Mouse (Mus musculus) MEL (cell line): Measurements from ENCODE around the gene Senp3. TPM values are rescaled to one million over a fixed set of nuclear protein-coding genes. Genes with fewer than 3 reads are reported as not detected.
A peak's percentile ranks its signal among the peaks of the same experiment; 100 is the strongest.

Experiments used
- DNase-seq: peaks from one replicate; pipeline ENCODE4 v3.0.0; 2011; ENCODE audit warnings: low read depth, low spot score
- H3K27ac ChIP-seq: 2 replicates; pipeline ENCODE4 v1.5.1; 2012; ENCODE audit warnings: low read depth, mild to moderate bottlenecking, control low read depth, low read length, moderate library complexity; ENCODE audit not compliant: control insufficient read depth
- H3K27me3 ChIP-seq, 2 experiments: fragments of 150-350 bp in 1 of 2; sonication (generic) in 1 of 2; 2 replicates each; pipeline ENCODE4 v1.6.1; 2012; ENCODE audit warnings: low read length in 2 of 2, mild to moderate bottlenecking in 2 of 2, improper control_type of control experiment in 1 of 2, moderate library complexity in 1 of 2; ENCODE audit not compliant: insufficient read depth in 2 of 2, control insufficient read depth in 1 of 2
- H3K36me3 ChIP-seq, 2 experiments: 2 replicates each; pipeline ENCODE4 v1.6.1; 2012 to 2014; ENCODE audit warnings: low read length in 2 of 2, improper control_type of control experiment in 1 of 2, inconsistent platforms in 1 of 2, mild to moderate bottlenecking in 1 of 2; ENCODE audit not compliant: insufficient read depth in 2 of 2, control insufficient read depth in 1 of 2
- H3K4me1 ChIP-seq, 2 experiments: fragments of 150-350 bp in 1 of 2; sonication (generic) in 1 of 2; 2 replicates each; pipeline ENCODE4 v1.6.1; 2012; ENCODE audit warnings: low read length in 2 of 2, improper control_type of control experiment in 1 of 2, mild to moderate bottlenecking in 1 of 2; ENCODE audit not compliant: insufficient read depth in 2 of 2, control insufficient read depth in 1 of 2
- H3K4me3 ChIP-seq, 2 experiments: fragments of 150-350 bp in 1 of 2; sonication (generic) in 1 of 2; 2 replicates each; pipeline ENCODE4 v1.5.1; 2012; ENCODE audit warnings: low read depth in 2 of 2, low read length in 2 of 2, mild to moderate bottlenecking in 2 of 2, moderate library complexity in 2 of 2, control low read depth in 1 of 2, improper control_type of control experiment in 1 of 2; ENCODE audit not compliant: control insufficient read depth in 1 of 2, insufficient read depth in 1 of 2
- H3K79me2 ChIP-seq: 2 replicates; pipeline ENCODE4 v1.6.1; 2012; ENCODE audit warnings: mild to moderate bottlenecking, low read length, moderate library complexity; ENCODE audit not compliant: control insufficient read depth, poor library complexity, insufficient read depth
- H3K9ac ChIP-seq: 2 replicates; pipeline ENCODE4 v1.6.1; 2012; ENCODE audit warnings: low read depth, mild to moderate bottlenecking, control low read depth, low read length, moderate library complexity; ENCODE audit not compliant: control insufficient read depth, poor library complexity, severe bottlenecking
- H3K9me3 ChIP-seq: fragments of 150-350 bp; sonication (generic); replicated peaks from 2 replicates; pipeline ENCODE4 v1.6.1; 2012; ENCODE audit warnings: mild to moderate bottlenecking, low read length, improper control_type of control experiment, moderate library complexity; ENCODE audit not compliant: insufficient read depth
- CHD2 ChIP-seq: IDR thresholded peaks from 2 replicates; pipeline ENCODE4 v1.6.1; 2011; ENCODE audit warnings: low read length, improper control_type of control experiment
- CTCF ChIP-seq, 3 experiments: IDR thresholded peaks in 2 of 3; conservative IDR thresholded peaks in 1 of 3; 2 replicates each; pipeline ENCODE4 v1.5.1; 2011 to 2012; ENCODE audit warnings: low read length in 3 of 3, low read depth in 2 of 3, mild to moderate bottlenecking in 2 of 3, improper control_type of control experiment in 1 of 3, inconsistent platforms in 1 of 3, mixed read lengths in 1 of 3, moderate library complexity in 1 of 3; ENCODE audit not compliant: control insufficient read depth in 1 of 3, insufficient read depth in 1 of 3, poor library complexity in 1 of 3, severe bottlenecking in 1 of 3
- E2F4 ChIP-seq: IDR thresholded peaks from 2 replicates; pipeline ENCODE4 v1.6.1; 2011; ENCODE audit warnings: low read depth, low read length, improper control_type of control experiment, borderline replicate concordance
- ELF1 ChIP-seq: IDR thresholded peaks from 2 replicates; pipeline ENCODE4 v1.6.1; 2014; ENCODE audit warnings: low read depth, mild to moderate bottlenecking, inconsistent platforms, low read length, improper control_type of control experiment, moderate library complexity
- EP300 ChIP-seq, 2 experiments: IDR thresholded peaks; 2 replicates each; pipeline ENCODE4 v1.6.1; 2011; ENCODE audit warnings: improper control_type of control experiment in 2 of 2, low read length in 2 of 2, low read depth in 1 of 2, mild to moderate bottlenecking in 1 of 2
- GABPA ChIP-seq: IDR thresholded peaks from 2 replicates; pipeline ENCODE4 v1.6.1; 2012; ENCODE audit warnings: low read depth, mild to moderate bottlenecking, inconsistent platforms, low read length, improper control_type of control experiment, moderate library complexity
- GATA1 ChIP-seq: IDR thresholded peaks from 2 replicates; pipeline ENCODE4 v1.6.1; 2011; ENCODE audit warnings: low read depth, low read length, improper control_type of control experiment
- JUND ChIP-seq: IDR thresholded peaks from 2 replicates; pipeline ENCODE4 v1.6.1; 2011; ENCODE audit warnings: low read depth, mild to moderate bottlenecking, improper control_type of control experiment, low read length
- KAT2A ChIP-seq: conservative IDR thresholded peaks from 2 replicates; pipeline ENCODE4 v1.6.1; 2012; ENCODE audit warnings: low read depth, low read length, improper control_type of control experiment, inconsistent platforms
- MEF2A ChIP-seq: IDR thresholded peaks from 2 replicates; pipeline ENCODE4 v1.6.1; 2014; ENCODE audit warnings: low read depth, mild to moderate bottlenecking, inconsistent platforms, low read length, improper control_type of control experiment; ENCODE audit not compliant: poor library complexity, insufficient replicate concordance, severe bottlenecking; ENCODE audit errors: extremely low read depth
- MXI1 ChIP-seq: IDR thresholded peaks from 2 replicates; pipeline ENCODE4 v1.6.1; 2011; ENCODE audit warnings: mild to moderate bottlenecking, low read depth, low read length, improper control_type of control experiment
- MYC ChIP-seq: IDR thresholded peaks from 2 replicates; pipeline ENCODE4 v1.6.1; 2011; ENCODE audit warnings: low read depth, mild to moderate bottlenecking, low read length, improper control_type of control experiment, moderate library complexity
- NRF1 ChIP-seq: IDR thresholded peaks from 2 replicates; pipeline ENCODE4 v1.6.1; 2014; ENCODE audit warnings: low read depth, mild to moderate bottlenecking, inconsistent platforms, low read length, improper control_type of control experiment, moderate library complexity; ENCODE audit not compliant: poor library complexity, insufficient read depth, severe bottlenecking
- POLR2AphosphoS2 ChIP-seq: IDR thresholded peaks from 2 replicates; pipeline ENCODE4 v1.6.1; 2011; ENCODE audit warnings: low read length, improper control_type of control experiment
- POLR2AphosphoS5 ChIP-seq: IDR thresholded peaks from 2 replicates; pipeline ENCODE4 v1.6.1; 2012; ENCODE audit warnings: low read depth, borderline replicate concordance, mild to moderate bottlenecking, inconsistent platforms, low read length, moderate library complexity, mixed read lengths
- RAD21 ChIP-seq: IDR thresholded peaks from 2 replicates; pipeline ENCODE4 v1.6.1; 2011; ENCODE audit warnings: mild to moderate bottlenecking, low read depth, low read length, improper control_type of control experiment
- RCOR1 ChIP-seq: IDR thresholded peaks from 2 replicates; pipeline ENCODE4 v1.6.1; 2012; ENCODE audit warnings: low read depth, mild to moderate bottlenecking, inconsistent platforms, low read length, improper control_type of control experiment
- SIN3A ChIP-seq: IDR thresholded peaks from 2 replicates; pipeline ENCODE4 v1.6.1; 2012; ENCODE audit warnings: low read length, improper control_type of control experiment, inconsistent platforms
- SMC3 ChIP-seq: IDR thresholded peaks from 2 replicates; pipeline ENCODE4 v1.6.1; 2011; ENCODE audit warnings: low read depth, low read length, improper control_type of control experiment
- USF1 ChIP-seq: IDR thresholded peaks from 2 replicates; pipeline ENCODE4 v1.6.1; 2014; ENCODE audit warnings: low read depth, mild to moderate bottlenecking, inconsistent platforms, low read length, improper control_type of control experiment, moderate library complexity
- ZMIZ1 ChIP-seq: IDR thresholded peaks from 2 replicates; pipeline ENCODE4 v1.6.1; 2012; ENCODE audit warnings: low read depth, mild to moderate bottlenecking, inconsistent platforms, low read length, improper control_type of control experiment, moderate library complexity
- ZNF384 ChIP-seq: IDR thresholded peaks from 2 replicates; pipeline ENCODE4 v1.6.1; 2012; ENCODE audit warnings: low read depth, mild to moderate bottlenecking, inconsistent platforms, low read length, improper control_type of control experiment
- polyA plus RNA-seq, 2 experiments: library from polyadenylated mRNA; stranded (reverse) in 1 of 2; unstranded in 1 of 2; fragments of >175 nt in 1 of 2; fragments of >200 nt in 1 of 2; gene quantifications; 2 replicates each; pipeline versions ENCODE4 v1.2.1 to v1.2.4; 2012; ENCODE audit warnings: low replicate concordance in 2 of 2, low read depth in 1 of 2; ENCODE audit not compliant: insufficient read length in 2 of 2, insufficient read depth in 1 of 2, missing spikeins in 1 of 2
- total RNA-seq: library from RNA; depleted of rRNA; stranded (reverse); fragments of 300-350 nt; gene quantifications from 2 replicates; pipeline ENCODE4 v1.2.3, GENCODE M21; 2012

The Senp3 gene
- total and polyA plus RNA-seq, 3 experiments: 147 to 890 (median 171) TPM

DNA sequence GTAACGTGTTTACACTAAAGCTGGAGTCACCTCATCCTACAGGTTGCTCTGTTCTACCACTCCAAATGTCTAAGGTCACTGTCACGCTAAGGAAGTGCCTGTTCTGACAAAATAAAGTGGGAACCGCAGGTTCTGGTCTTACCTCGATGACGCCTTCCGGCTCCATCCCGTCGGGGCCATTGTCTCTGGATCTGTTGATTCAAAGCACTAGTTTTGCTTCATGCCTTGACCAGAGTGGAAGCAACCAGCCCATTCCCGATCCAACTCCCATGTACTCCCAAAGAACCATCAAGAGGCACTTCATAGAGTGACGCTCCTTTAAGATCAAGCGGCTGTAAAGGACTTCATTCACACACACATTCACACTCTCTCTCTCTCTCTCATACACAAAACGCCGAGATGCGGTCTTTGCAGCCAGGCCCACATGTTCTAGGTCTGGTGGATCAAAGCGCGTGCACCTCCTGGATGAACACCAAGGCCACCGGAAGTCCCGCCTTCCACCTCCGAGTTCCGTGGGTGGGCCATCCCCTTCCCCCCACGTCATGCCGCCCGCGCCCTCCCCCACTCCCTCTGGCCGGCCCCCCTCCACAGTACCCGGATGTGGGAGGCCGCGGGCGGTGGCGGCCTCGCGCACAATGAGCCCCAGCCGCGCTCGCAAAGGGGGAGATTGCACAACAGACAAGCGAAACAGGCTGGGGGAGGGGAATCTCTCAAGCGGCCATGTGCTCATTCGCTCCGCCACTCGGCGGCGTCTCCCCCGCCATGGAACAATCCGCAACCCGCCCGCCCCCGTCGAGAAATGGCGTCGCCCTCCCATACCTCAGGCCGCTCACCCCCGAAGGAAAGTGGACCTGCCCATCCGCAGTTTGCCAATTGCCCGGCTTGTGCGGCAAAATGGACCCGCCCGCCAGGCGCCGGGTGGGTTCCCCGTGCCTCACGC, 10.8 kb downstream of the Senp3 start (continued):
- 0 out of 2 replicates have a peak, but pooled peaks have one; percentile 61 for TF ChIP-seq RCOR1
- peak; percentile 92 for TF ChIP-seq SIN3A
- no peak for TF ChIP-seq JUND
- TF ChIP-seq CTCF (IDR thresholded peaks at IDR 0.05 in 2 of 3, conservative IDR thresholded peaks at IDR 0.05 in 1 of 3; ENCODE audit: control insufficient read depth in 1 of 3, insufficient read depth in 1 of 3, low read depth in 2 of 3, low read length in 3 of 3, poor library complexity in 1 of 3, severe bottlenecking in 1 of 3): no peak
- TF ChIP-seq MYC: peak; percentile 95
- peak; percentile 68; the same call in 1 of the 2 replicates for TF ChIP-seq KAT2A
- peak in 1 of 2 experiments; percentile 74; a peak in 2 of 4 replicates for TF ChIP-seq EP300 (IDR thresholded peaks at IDR 0.05; ENCODE audit: low read depth in 1 of 2, low read length in 2 of 2)
- TF ChIP-seq MEF2A: no peak
- peak; percentile 28 for TF ChIP-seq SMC3
- peak; percentile 66 for TF ChIP-seq USF1

DNA sequence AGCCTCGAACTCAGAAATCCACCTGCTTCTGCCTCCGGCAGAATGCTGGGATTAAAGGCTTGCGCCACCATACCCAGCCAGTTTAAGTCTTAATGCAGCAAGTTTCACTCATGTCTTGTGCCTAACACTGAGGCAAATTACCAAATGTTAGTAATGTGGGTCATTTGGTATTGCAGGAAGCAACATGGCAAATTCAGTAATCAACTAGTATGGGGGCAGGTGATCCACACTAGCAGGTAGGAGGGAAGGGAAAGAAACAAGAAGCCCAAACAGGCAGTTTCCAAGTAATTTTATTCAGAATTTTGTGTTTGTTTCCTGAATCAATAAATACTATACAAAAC, 15.2 kb downstream of the Senp3 start:
- no peak overlapping the region for H3K4me3 ChIP-seq
- H3K27me3 ChIP-seq: no peaks in the 10 kb centered on the region
- H3K79me2 ChIP-seq: peaks cover 39% of the 10 kb centered on the region
- H3K9ac ChIP-seq: no peak overlapping the region
- H3K4me1 ChIP-seq: peaks cover under 1 to 26% of the 10 kb centered on the region in 2 experiments
- H3K36me3 ChIP-seq: peaks cover 13 to 29% of the 10 kb centered on the region in 2 experiments
- H3K9me3 ChIP-seq: no peaks in the 10 kb centered on the region
- no peak overlapping the region for H3K27ac ChIP-seq
- peak; percentile 64 for DNase-seq
- TF ChIP-seq POLR2AphosphoS5: no peak
- TF ChIP-seq GABPA: no peak
- TF ChIP-seq MXI1: no peak
- no peak for TF ChIP-seq NRF1
- TF ChIP-seq POLR2AphosphoS2: no peak
- no peak for TF ChIP-seq CTCF (IDR thresholded peaks at IDR 0.05 in 2 of 3, conservative IDR thresholded peaks at IDR 0.05 in 1 of 3; ENCODE audit: control insufficient read depth in 1 of 3, insufficient read depth in 1 of 3, low read depth in 2 of 3, low read length in 3 of 3, poor library complexity in 1 of 3, severe bottlenecking in 1 of 3)
- no peak for TF ChIP-seq ZMIZ1
- TF ChIP-seq USF1: no peak
- TF ChIP-seq ELF1: no peak
- no peak for TF ChIP-seq ZNF384
- TF ChIP-seq EP300 (IDR thresholded peaks at IDR 0.05; ENCODE audit: low read depth in 1 of 2, low read length in 2 of 2): no peak
- no peak for TF ChIP-seq CHD2
- TF ChIP-seq GATA1: no peak
- no peak for TF ChIP-seq E2F4
- no peak for TF ChIP-seq RAD21
